Mouse (Mus musculus) A20 (cell line): Measurements from ENCODE around the gene Olfr923.
"Not testable (repeated sequence)": the region's sequence is repeated elsewhere in the genome, so short reads cannot be mapped to it uniquely, and the experiment has no call there.

ENCODE experiments used
- DNase-seq: peaks from one replicate; pipeline ENCODE4 v3.0.0-alpha.2; 2011; ENCODE audit warnings: low read depth, low spot score

Gene Olfr923

GRCm38 (mm10) chr9:38826245-38826644 is at the start of gene Olfr923:
Gene Olfr923 (plus strand): TSS chr9:38826545.
- no peak for DNase-seq

GRCm38 (mm10) chr9:38792689-38793088 is 33.7 kb upstream of the Olfr923 start:
- DNase-seq = no peak

DNA sequence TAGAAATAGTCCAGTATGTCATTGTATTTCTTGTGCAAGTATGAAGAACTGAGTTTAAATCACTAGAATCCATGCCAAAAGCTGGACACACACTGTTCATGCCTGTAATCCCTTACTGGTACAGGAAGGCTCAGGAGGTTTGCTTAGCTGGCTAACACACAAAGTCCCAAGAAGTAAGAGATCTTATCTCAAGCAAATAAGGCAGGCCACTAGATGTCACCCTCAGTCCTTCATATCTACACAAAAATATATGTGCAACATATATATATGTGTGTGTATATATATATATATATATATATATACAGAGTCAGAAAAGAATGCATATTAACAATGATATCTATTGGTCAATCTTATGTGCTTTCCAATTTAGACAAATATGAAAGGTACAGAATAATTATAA is 20.6 kb upstream of the Olfr923 start:
- no peak for DNase-seq

DNA sequence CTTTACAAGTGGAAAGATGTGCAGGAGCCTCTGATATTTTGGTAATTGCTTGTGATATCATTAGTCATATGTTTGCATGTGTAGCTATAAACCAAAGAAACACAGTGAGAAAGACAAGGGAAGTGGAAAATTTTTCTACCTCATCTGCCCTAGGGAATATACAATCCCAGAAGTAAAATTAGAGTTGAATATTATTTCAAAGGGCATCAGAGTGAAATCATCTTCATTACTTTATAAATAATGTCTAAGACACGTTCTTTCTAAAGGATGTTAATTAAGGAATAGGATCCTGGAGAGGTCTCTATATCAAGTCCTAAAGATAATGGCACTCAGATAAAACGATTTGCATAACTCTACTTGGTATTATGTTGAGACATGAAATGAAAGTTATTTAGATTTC is 12.0 kb upstream of the Olfr923 start, which contains the start of gene Olfr922:
Gene Olfr922, plus strand, starts transcription at position 301 of the 400 bp plus-strand sequence.
- DNase-seq = no peak

DNA sequence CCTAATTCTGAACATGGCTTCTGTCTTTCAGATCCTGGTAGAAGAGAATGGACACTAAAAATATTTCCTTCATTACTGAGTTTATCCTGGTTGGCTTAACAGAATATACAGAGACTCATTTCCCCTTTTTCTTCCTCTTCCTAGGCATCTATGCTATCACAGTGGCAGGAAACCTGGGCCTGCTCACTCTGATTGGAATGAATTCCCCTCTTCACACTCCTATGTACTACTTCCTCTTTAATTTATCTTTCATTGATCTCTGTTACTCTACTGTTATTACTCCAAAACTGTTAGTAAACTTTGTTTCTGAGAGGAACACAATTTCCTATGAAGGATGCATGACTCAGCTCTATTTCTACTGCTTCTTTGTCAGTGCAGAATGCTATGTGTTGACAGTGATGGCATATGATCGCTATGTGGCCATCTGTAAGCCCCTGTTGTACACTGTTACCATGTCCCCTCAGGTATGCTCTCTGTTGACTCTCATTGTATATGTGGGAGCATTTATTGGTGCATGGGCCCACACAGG is 10.8 kb upstream of the Olfr923 start:
- DNase-seq = no peak

GRCm38 (mm10) chr9:38833027-38833426 is 6.7 kb downstream of the Olfr923 start:
- DNase-seq = no peak

DNA sequence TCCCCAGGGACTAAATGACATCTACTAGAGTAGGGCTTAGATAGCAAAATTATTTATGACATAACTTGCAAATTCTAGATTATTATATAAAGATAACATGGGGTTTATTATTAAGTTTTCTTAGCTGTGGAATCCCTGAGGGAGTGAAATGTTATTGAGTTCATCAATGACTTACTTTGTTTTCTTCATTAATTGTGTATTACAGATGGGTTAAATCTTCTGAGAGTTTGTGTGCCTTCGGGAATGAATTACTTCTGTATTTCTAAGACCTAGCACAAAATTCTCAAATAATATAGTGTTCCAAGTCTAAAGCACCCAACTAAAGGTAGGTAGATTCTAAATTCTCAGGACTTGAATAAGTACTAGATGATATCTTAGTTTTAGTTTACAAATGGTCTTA is 17.8 kb downstream of the Olfr923 start, which contains the start of gene Olfr924:
Gene Olfr924, plus strand, starts transcription at position 301 of the 400 bp plus-strand sequence.
- DNase-seq = no peak

- DNase-seq = no peak
Observed at GRCm38 (mm10) chr9:38854760-38855159, 28.4 kb downstream of the Olfr923 start, which contains the start of gene Olfr26. Gene Olfr26 (plus strand): TSS chr9:38855060.

DNA sequence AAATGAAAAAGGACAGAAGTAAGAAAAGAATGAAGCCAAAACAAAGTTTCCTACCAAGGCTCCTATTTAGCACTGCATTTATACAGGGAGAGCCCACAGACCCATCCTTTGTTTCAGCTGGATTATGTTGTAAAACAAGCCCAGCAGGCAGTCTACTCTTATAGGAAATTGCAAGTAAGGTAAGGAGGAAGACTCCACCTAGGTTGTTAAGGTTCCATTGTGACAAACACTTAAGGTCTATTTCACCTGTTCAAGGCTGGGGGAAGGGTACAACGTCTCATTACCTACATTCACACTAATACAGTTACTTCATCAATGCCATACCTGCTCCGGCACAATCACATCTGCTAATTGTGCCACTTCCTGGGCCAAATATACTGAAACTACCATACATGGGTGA is 48.5 kb downstream of the Olfr923 start:
- DNase-seq = not testable (repeated sequence)

GRCm38 (mm10) chr9:38876826-38877225 is 50.5 kb downstream of the Olfr923 start, which contains the start of gene Olfr926:
Gene Olfr926 (plus strand): TSS chr9:38877126.
- DNase-seq = no peak
